Mouse (Mus musculus): ENCODE measurements at regions not wholly inside any gene's neighbourhood (a gene's known extent, or its start where the extent isn't known, plus 50 kb on each side); places are given as distances from the start of the nearest gene placed in this dataset.
"Not testable (repeated sequence)": the region's sequence is repeated elsewhere in the genome, so short reads cannot be mapped to it uniquely, and the experiment has no call there.

GRCm38 (mm10) chr13:44484582-44485329 lies 244.5 kb upstream of the Jarid2 start:
- no peak for DNase-seq (ENCODE audit: extremely low read depth, low read depth)

- no peak for DNase-seq (ENCODE audit: extremely low read depth, low read depth)
Measured at GRCm38 (mm10) chr13:44490935-44491465, 238.3 kb upstream of the Jarid2 start.

- no peak for DNase-seq (ENCODE audit: extremely low read depth, low read depth)
Measured at GRCm38 (mm10) chr13:44493884-44494283, 235.4 kb upstream of the Jarid2 start.

GRCm38 (mm10) chr13:44495450-44495849 lies 233.8 kb upstream of the Jarid2 start:
- no peak for DNase-seq (ENCODE audit: extremely low read depth, low read depth)

GRCm38 (mm10) chr13:44496596-44496995 lies 232.7 kb upstream of the Jarid2 start:
- no peak for DNase-seq (ENCODE audit: extremely low read depth, low read depth)

GRCm38 (mm10) chr13:44500896-44501295 lies 228.4 kb upstream of the Jarid2 start:
- DNase-seq (ENCODE audit: extremely low read depth, low read depth): not testable (repeated sequence)

GRCm38 (mm10) chr13:44501777-44502321 lies 227.4 kb upstream of the Jarid2 start:
- DNase-seq (ENCODE audit: extremely low read depth, low read depth): peak; percentile 92

- no peak for DNase-seq (ENCODE audit: extremely low read depth, low read depth)
Measured at GRCm38 (mm10) chr13:44502612-44503256, 226.5 kb upstream of the Jarid2 start.

- DNase-seq (ENCODE audit: extremely low read depth, low read depth): no peak
Measured at GRCm38 (mm10) chr13:44503257-44503950, 225.9 kb upstream of the Jarid2 start.

- DNase-seq (ENCODE audit: extremely low read depth, low read depth): peak; percentile 74
Measured at GRCm38 (mm10) chr13:44504455-44504854, 224.8 kb upstream of the Jarid2 start.

- no peak for DNase-seq (ENCODE audit: extremely low read depth, low read depth)
Measured at GRCm38 (mm10) chr13:44506975-44507374, 222.3 kb upstream of the Jarid2 start.

GRCm38 (mm10) chr13:44509526-44510159 lies 219.6 kb upstream of the Jarid2 start:
- DNase-seq (ENCODE audit: extremely low read depth, low read depth): no peak

GRCm38 (mm10) chr13:44513378-44514285 lies 215.6 kb upstream of the Jarid2 start:
- no peak for DNase-seq (ENCODE audit: extremely low read depth, low read depth)

- DNase-seq (ENCODE audit: extremely low read depth, low read depth): no peak
Measured at GRCm38 (mm10) chr13:44514636-44515158, 214.6 kb upstream of the Jarid2 start.

GRCm38 (mm10) chr13:44516863-44517262 lies 212.4 kb upstream of the Jarid2 start:
- no peak for DNase-seq (ENCODE audit: extremely low read depth, low read depth)

- DNase-seq (ENCODE audit: extremely low read depth, low read depth): no peak
Measured at GRCm38 (mm10) chr13:44517312-44517711, 212.0 kb upstream of the Jarid2 start.

GRCm38 (mm10) chr13:44518215-44518614 lies 211.1 kb upstream of the Jarid2 start:
- no peak for DNase-seq (ENCODE audit: extremely low read depth, low read depth)

- no peak for DNase-seq (ENCODE audit: extremely low read depth, low read depth)
Measured at GRCm38 (mm10) chr13:44523516-44523915, 205.8 kb upstream of the Jarid2 start.

GRCm38 (mm10) chr13:44530867-44531564 lies 198.3 kb upstream of the Jarid2 start:
- DNase-seq (ENCODE audit: extremely low read depth, low read depth): no peak

Data from MEL-GATA-1-ER (cell line).